Mouse (Mus musculus) ES-Bruce4 (cell line): ENCODE data around the gene Ubn2.

Experiments
- CTCF ChIP-seq: IDR thresholded peaks from one replicate; pipeline ENCODE4 v1.8.1; 2011; ENCODE audit warnings: low read depth, low read length
- EP300 ChIP-seq: IDR thresholded peaks from 2 replicates; pipeline ENCODE4 v1.6.1; 2011; ENCODE audit warnings: low read depth, low read length; ENCODE audit not compliant: insufficient read depth
- POLR2A ChIP-seq: IDR thresholded peaks from one replicate; pipeline ENCODE4 v1.8.1; 2011; ENCODE audit warnings: low read length; ENCODE audit not compliant: insufficient read depth

DNA sequence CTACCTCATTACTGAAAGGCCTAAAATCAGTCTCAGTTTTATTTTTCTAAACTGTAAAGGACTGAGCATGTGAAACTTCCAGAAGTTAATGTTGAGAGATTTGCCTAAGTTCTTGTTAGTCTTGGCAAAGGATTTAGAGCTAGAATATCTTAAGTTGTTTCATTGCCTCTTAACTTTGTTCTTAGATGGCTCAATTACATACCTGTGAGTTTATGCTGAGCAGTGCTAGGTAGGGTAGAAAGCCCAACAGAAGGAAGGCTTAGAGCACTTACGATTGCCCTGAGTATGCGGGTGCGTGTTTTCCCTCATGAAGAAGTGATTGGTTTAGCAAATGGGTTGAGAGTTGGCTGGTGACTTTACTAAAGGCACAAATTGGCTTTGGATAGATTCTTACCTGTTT is 24.3 kb downstream of the Ubn2 start:
- no peak for TF ChIP-seq POLR2A
- TF ChIP-seq CTCF = no peak
- TF ChIP-seq EP300 = no peak
